Comparison of ENCODE assay signal across 21 mouse cellular contexts in genomic region chr9:30285324-30285599, GRCm38 (mm10).
DNase-seq lines count a peak whose midpoint lies in the region; ATAC-seq lines count a peak whose summit lies in the region.
"Had no signal": no experiment of that assay in that cellular context is flagged by ENCODE, and none has a peak within 500 bp of the region (broad histone marks: within the 10 kb centered on the region; RNA-seq: fewer than 3 reads in every experiment).

No protein-coding gene starts in this region.

- H3K27me3 ChIP-seq in midbrain, embryonic 10.5 days (ENCODE audit: low read depth, poor library complexity, severe bottlenecking), result no peaks in the 10 kb centered on the region
- no peaks in the 10 kb centered on the region for H3K27me3 ChIP-seq in midbrain, embryonic 16.5 days (ENCODE audit: control insufficient read depth, insufficient read depth, low read depth, low read length)
- no peaks in the 10 kb centered on the region for H3K27me3 ChIP-seq in forebrain, embryonic 15.5 days
- H3K27me3 ChIP-seq in hindbrain, embryonic 14.5 days (ENCODE audit: control insufficient read depth, insufficient read depth, low read length), result no peaks in the 10 kb centered on the region
- H3K27me3 ChIP-seq in neural tube, embryonic 15.5 days (replicated peaks), result no peaks in the 10 kb centered on the region
- H3K27me3 ChIP-seq: kidney, embryonic 15.5 days; liver, embryonic 13.5 days had no signal

- peak overlapping the region; percentile 79 for H3K27ac ChIP-seq in midbrain, embryonic 10.5 days (replicated peaks)
- H3K27ac ChIP-seq in midbrain, embryonic 16.5 days (ENCODE audit: low read length), result no peak overlapping the region
- 0 out of 2 replicates have a peak overlapping the region, but pooled peaks have one; percentile 35 for H3K27ac ChIP-seq in forebrain, embryonic 15.5 days (replicated peaks)
- peak overlapping the region; percentile 5; the same call in 1 of the 2 replicates for H3K27ac ChIP-seq in hindbrain, embryonic 14.5 days
- H3K27ac ChIP-seq in neural tube, embryonic 15.5 days (replicated peaks), result peak overlapping the region; percentile 56; the same call in 1 of the 2 replicates
- H3K27ac ChIP-seq: embryonic facial prominence, embryonic 12.5 days; kidney, embryonic 15.5 days; liver, embryonic 13.5 days; stomach, postnatal 0 days had no signal

- H3K36me3 ChIP-seq in midbrain, embryonic 10.5 days, result no peaks in the 10 kb centered on the region
- no peaks in the 10 kb centered on the region for H3K36me3 ChIP-seq in midbrain, embryonic 16.5 days (ENCODE audit: control insufficient read depth, insufficient read depth, low read length)
- no peaks in the 10 kb centered on the region for H3K36me3 ChIP-seq in forebrain, embryonic 15.5 days
- no peaks in the 10 kb centered on the region for H3K36me3 ChIP-seq in hindbrain, embryonic 14.5 days (replicated peaks; ENCODE audit: control insufficient read depth, insufficient read depth)
- no peaks in the 10 kb centered on the region for H3K36me3 ChIP-seq in neural tube, embryonic 15.5 days
- H3K36me3 ChIP-seq: embryonic facial prominence, embryonic 12.5 days; kidney, embryonic 15.5 days; liver, embryonic 13.5 days had no signal

- H3K9me3 ChIP-seq in midbrain, embryonic 10.5 days (replicated peaks), result no peaks in the 10 kb centered on the region
- no peaks in the 10 kb centered on the region for H3K9me3 ChIP-seq in midbrain, embryonic 16.5 days (replicated peaks; ENCODE audit: control insufficient read depth, low read length, poor library complexity, severe bottlenecking)
- no peaks in the 10 kb centered on the region for H3K9me3 ChIP-seq in forebrain, embryonic 15.5 days
- no peaks in the 10 kb centered on the region for H3K9me3 ChIP-seq in hindbrain, embryonic 14.5 days (ENCODE audit: control insufficient read depth, low read length)
- H3K9me3 ChIP-seq in neural tube, embryonic 15.5 days (replicated peaks), result no peaks in the 10 kb centered on the region
- H3K9me3 ChIP-seq: embryonic facial prominence, embryonic 12.5 days; kidney, embryonic 15.5 days; liver, embryonic 13.5 days had no signal

- no peak overlapping the region for H3K9ac ChIP-seq in midbrain, embryonic 16.5 days (ENCODE audit: low read depth, low read length)
- no peak overlapping the region for H3K9ac ChIP-seq in forebrain, embryonic 15.5 days (replicated peaks)
- no peak overlapping the region for H3K9ac ChIP-seq in hindbrain, embryonic 14.5 days
- H3K9ac ChIP-seq in neural tube, embryonic 15.5 days (replicated peaks), result no peak overlapping the region
- H3K9ac ChIP-seq: embryonic facial prominence, embryonic 12.5 days; kidney, embryonic 15.5 days; liver, embryonic 13.5 days; lung, embryonic 14.5 days had no signal

- DNase-seq in midbrain, embryonic 10.5 days (ENCODE audit: low spot score), result no peak
- DNase-seq in hindbrain, embryonic 14.5 days (ENCODE audit: low spot score), result no peak
- DNase-seq in adrenal gland, postnatal 4 days (ENCODE audit: low spot score in 2 of 2), result no peak
- no peak for DNase-seq in right cerebral cortex, postnatal 36 days (ENCODE audit: low spot score in 2 of 2)
- DNase-seq: adrenal gland, adult 8-10 months; B cell, adult 2 months; cerebellum, postnatal 25 days; gastrocnemius, postnatal 36 days; kidney, adult 11 months; kidney, postnatal 4 days; layer of hippocampus, adult 9-11 months; liver, embryonic 13.5 days; lung, embryonic 14.5 days; thymus, adult 2 months had no signal

- peaks cover 32% of the 10 kb centered on the region for H3K4me1 ChIP-seq in midbrain, embryonic 10.5 days
- H3K4me1 ChIP-seq in midbrain, embryonic 16.5 days (ENCODE audit: control insufficient read depth, insufficient read depth, low read length), result peaks cover 9% of the 10 kb centered on the region
- peaks cover 21% of the 10 kb centered on the region for H3K4me1 ChIP-seq in forebrain, embryonic 15.5 days
- H3K4me1 ChIP-seq in hindbrain, embryonic 14.5 days (replicated peaks; ENCODE audit: control insufficient read depth, insufficient read depth, low read length), result peaks cover 16% of the 10 kb centered on the region
- peaks cover 21% of the 10 kb centered on the region for H3K4me1 ChIP-seq in neural tube, embryonic 15.5 days
- H3K4me1 ChIP-seq: liver, embryonic 13.5 days had no signal

- WGBS in midbrain, embryonic 10.5 days, result 42% methylated on average over 2 of the region's 2 CpGs
- WGBS in midbrain, embryonic 16.5 days, result 26% methylated on average over 2 of the region's 2 CpGs
- WGBS in forebrain, embryonic 15.5 days, result 19% methylated on average over 2 of the region's 2 CpGs
- 23% methylated on average over 2 of the region's 2 CpGs for WGBS in hindbrain, embryonic 14.5 days
- WGBS in neural tube, embryonic 15.5 days, result 20% methylated on average over 2 of the region's 2 CpGs

- no peak for ATAC-seq in midbrain, embryonic 16.5 days
- peak; percentile 38; the same call in 1 of the 2 replicates for ATAC-seq in forebrain, embryonic 15.5 days (replicated peaks)
- no peak for ATAC-seq in hindbrain, embryonic 14.5 days (ENCODE audit: low FRiP score)
- ATAC-seq in neural tube, embryonic 15.5 days (ENCODE audit: low FRiP score), result no peak
- ATAC-seq: activated CD4-positive, CD25-positive, alpha-beta regulatory T cell, adult 4 months had no signal

- H3K4me3 ChIP-seq in midbrain, embryonic 10.5 days, result no peak overlapping the region
- no peak overlapping the region for H3K4me3 ChIP-seq in midbrain, embryonic 16.5 days (ENCODE audit: low read depth, low read length)
- H3K4me3 ChIP-seq in forebrain, embryonic 15.5 days, result no peak overlapping the region
- no peak overlapping the region for H3K4me3 ChIP-seq in hindbrain, embryonic 14.5 days (replicated peaks; ENCODE audit: low read length)
- no peak overlapping the region for H3K4me3 ChIP-seq in neural tube, embryonic 15.5 days (replicated peaks)
- H3K4me3 ChIP-seq: embryonic facial prominence, embryonic 12.5 days; kidney, embryonic 15.5 days; liver, embryonic 13.5 days had no signal

- no peak overlapping the region for H3K4me2 ChIP-seq in midbrain, embryonic 16.5 days (ENCODE audit: low read length)
- H3K4me2 ChIP-seq in forebrain, embryonic 15.5 days (replicated peaks), result no peak overlapping the region
- no peak overlapping the region for H3K4me2 ChIP-seq in hindbrain, embryonic 14.5 days (replicated peaks)
- no peak overlapping the region; the same call in 1 of the 2 replicates for H3K4me2 ChIP-seq in neural tube, embryonic 15.5 days
- H3K4me2 ChIP-seq: embryonic facial prominence, embryonic 12.5 days; liver, embryonic 13.5 days; lung, embryonic 14.5 days had no signal
